Mouse (Mus musculus) urinary bladder, adult 2 months (tissue): ENCODE results near the gene Gm36176. TPM values are rescaled to one million over a fixed set of nuclear protein-coding genes. Genes with fewer than 3 reads are reported as not detected.
A peak's percentile ranks its signal among the peaks of the same experiment; 100 is the strongest.
"Not testable (repeated sequence)": the region's sequence is repeated elsewhere in the genome, so short reads cannot be mapped to it uniquely, and the experiment has no call there.

ENCODE experiments used
- DNase-seq: peaks from one replicate; pipeline ENCODE4 v3.0.0; 2022; ENCODE audit warnings: low spot score
- polyA plus RNA-seq: library from polyadenylated mRNA; depleted of rRNA; stranded (reverse); fragments of >200 nt; gene quantifications from 2 replicates; pipeline ENCODE4 v1.2.3, GENCODE M21; 2012; rRNA removed

The Gm36176 gene
- polyA plus RNA-seq, result not detected in 2 replicates

DNA sequence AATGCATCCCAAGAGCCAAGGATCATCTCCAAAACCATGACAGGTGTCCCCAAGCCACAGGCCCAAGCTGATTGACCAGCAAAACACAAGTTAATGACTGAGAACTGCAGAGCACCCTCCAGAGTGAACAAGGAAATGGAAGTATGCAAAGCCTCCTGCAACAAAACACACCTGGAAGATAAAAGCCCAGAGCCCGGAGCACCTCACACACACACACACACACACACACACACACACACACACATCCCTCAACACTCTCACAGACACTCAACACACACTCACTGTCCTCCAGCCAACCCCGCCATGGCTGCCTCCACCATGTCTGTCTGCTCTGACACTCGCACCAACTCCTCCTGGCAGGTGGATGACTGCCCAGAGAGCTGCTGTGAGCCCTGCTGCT, at the start of gene Gm36176:
Gene Gm36176, plus strand, starts transcription at position 301 of the 400 bp plus-strand sequence.
- DNase-seq, result no peak

DNA sequence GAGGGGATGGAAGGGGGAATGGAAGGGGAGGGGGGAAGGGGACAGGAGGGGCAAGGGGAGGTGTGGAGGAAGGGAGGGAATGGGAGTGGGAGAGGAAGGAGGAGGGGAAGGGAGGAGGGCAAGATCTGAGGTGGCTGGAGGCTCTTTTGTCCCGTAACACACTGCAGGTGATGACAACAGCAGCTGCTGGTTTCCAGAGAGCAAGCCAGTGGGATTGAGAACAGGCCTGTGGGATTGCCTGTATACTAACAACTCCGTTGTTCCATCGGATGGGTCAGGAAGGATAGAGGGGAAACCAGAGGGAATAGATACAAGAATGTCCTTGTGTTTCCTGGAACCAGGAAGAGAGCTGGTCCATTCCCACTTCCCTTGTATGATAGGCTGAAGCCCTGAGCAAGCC, 48.9 kb upstream of the Gm36176 start:
- DNase-seq, result no peak

DNA sequence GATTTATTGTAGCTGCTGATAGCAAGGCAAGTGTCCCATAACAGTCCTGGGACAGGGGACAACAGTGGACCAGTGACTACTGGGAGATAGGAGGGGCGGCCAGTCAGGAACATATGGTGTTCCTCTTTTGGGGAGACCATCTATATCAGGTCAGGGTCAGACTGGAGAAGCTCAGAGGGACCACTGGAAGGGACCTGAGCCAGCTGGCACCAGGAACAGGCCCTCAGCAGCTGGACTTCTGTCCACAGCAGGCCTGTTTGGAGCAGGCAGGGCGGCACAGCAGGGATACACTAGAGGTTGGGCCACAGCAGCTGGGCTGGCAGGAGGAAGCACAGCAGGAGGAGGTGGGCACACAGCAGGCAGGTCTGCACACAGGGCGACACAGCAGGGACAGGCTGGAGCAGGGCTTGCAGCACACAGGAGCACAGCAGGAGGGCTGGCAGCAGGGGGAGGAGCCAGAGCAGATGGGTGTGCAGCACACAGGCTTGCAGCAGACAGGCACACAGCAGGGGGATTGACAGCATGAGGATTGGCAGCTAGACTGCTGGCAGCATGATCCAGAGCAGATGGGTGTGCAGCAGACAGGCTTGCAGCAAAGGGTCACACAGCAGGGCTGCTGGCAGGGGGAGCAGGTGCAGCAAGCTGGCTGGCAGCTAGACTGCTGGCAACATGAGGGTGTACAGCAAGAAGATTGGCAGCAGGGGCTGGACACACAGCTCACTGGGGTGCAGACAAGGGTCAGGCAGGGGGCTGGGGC, 48.3 kb upstream of the Gm36176 start:
- not testable (repeated sequence) for DNase-seq

DNA sequence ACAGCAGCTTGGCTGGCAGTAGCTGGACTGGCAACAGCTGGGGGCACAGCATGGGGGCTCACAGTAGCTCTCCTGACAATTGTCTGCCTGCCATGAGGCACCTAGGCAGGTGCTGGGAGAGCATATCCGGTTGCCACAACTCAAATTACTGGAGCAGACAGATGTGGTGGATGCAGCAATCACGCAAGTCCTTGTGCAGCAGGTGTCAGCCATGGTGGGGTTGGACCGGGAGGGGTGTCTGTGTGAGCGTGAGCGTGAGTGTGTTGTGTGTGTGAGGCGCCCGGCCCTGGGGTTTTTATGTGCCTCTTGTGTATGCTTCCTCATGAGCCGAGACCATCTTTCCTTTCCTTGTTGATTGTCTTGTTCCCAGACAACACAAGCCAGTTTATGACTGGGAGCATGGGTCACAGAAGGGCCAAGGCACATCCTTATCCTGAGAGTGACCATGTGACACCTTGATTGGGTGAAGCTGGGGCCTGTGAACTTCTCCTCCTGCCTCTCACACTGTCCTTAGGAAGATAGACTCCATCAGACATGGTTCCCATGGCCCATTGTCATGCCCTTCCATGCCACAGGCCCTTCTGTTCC, 47.6 kb upstream of the Gm36176 start, which contains the start of gene Gm19668:
Gene Gm19668, minus strand, starts transcription at position 213 of the 588 bp plus-strand sequence.
- no peak for DNase-seq

DNA sequence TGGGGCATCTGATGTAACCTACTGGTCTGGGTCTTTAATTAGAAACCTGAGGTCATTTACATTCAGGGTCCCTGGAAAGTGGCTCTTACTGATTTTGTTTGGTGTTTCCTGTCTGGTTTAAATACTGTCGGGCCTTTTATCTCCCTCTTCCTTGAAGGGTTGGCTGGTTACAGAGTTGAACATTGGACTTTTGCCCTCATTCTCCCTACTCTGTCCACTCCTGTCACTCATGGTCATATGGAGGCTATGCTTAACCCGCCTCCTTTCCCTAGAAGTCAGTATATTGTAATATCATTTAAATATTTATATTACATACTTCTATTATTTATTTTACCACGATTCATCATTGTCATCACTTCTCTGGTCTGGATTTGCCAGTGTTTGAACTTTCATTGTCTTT, 42.5 kb upstream of the Gm36176 start:
- no peak for DNase-seq

DNA sequence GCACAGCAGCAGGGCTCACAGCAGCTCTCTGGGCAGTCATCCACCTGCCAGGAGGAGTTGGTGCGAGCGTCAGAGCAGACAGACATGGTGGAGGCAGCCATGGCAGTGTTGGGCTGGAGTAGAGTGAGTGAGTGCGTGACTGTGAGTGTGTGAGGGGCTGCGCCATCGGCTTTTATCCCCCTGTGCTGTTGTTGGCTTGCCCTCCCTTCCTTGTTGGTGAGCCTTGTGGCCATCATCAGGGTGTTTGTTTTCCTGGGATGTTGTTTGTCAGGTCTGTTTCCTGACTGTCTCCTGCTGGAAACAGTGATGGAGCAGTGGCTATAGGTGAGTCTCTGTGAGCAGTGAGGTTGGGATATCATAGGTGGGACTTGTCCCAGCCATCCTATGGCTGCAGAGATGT, 34.9 kb upstream of the Gm36176 start, which contains the start of gene Gm9507:
Gene Gm9507, minus strand, starts transcription at position 101 of the 400 bp plus-strand sequence.
- no peak for DNase-seq

DNA sequence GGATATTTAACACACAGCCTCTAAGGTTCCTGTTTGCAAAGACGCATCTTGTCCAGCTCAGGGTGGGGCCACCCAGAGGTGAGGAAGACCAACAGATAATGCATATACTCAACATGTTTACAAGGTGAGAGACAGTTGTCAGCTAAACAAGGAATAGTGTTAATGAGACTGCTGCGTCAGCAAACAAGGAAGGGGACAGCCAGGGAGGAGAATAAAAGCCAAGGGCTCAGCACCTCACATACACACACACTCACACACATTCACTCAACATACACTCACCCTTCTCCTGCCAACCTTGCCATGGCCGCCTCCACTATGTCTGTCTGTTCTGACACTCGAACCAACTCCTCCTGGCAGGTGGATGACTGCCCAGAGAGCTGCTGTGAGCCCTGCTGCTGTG, 32.2 kb upstream of the Gm36176 start, which contains the start of gene Gm2696:
Gene Gm2696, plus strand, starts transcription at position 301 of the 400 bp plus-strand sequence.
- no peak for DNase-seq

DNA sequence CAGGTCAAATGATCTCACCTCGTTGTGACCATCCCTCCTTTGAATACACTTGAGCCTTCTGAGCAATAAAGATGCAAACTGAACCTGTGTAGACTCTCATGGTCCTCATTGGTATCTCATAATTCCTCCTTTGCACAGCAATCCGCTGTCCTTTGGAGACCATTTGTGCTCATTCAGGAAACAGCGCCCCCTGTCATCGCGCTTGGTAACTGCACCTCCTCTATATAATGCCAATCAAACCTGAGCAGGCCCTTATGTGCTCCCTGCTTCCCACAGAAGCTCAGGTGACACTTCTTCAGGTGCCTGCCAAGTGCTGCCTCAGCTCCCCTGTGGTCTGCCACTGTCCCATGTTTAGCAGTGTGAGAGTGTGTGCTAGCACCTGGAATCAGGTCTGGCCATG, 31.1 kb upstream of the Gm36176 start:
- DNase-seq, result peak; percentile 18

DNA sequence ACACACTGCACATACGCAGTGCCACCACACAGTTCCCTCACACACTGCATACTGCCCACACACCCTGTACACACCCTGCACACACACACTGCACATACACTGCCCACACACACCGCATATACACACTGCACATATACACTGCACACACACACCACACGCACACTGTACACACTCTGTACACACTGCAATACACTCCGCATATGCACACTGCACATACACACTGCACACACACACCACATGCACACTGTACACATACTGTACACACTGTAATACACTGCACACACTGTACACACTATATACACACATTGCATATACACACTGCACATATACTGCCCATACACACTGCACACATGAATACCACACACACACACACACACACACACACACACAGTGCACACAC, 28.1 kb upstream of the Gm36176 start:
- DNase-seq, result no peak

DNA sequence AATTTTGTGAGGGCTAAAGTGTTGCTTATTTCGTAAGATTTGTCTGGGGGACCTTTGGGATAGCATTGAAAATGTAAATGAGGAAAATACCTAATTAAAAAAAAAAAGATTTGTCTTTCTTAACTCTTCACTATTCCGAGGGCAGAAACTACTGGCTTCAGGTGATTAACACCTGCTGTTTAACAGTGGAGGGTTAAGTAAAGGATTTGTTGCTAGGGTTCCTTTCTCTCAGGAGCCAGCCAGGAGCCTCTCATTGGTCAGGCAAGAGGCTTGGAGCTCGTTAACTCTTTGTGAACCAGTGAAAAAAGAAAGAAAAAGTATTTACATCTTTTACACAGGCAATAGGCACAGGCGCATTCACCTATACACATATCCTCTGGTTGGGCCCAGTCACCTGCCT, 27.4 kb upstream of the Gm36176 start:
- no peak for DNase-seq

DNA sequence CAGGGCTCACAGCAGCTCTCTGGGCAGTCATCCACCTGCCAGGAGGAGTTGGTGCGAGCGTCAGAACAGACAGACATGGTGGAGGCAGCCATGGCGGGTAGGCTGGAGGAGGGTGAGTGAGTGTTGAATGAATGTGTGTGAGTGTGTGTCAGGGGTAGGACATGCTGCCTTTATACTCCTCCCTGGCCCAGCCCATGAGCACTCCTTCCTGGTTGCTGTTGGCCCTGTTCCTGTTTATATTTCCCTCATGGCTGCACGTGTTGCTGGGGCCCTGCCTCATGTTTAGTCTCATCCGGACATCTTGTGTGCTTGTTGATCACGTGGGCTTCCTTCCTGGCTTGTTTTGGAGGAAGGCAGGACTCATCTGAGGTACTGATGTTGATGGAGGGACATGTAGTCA, 19.7 kb upstream of the Gm36176 start, which contains the start of gene Krtap10-4:
Gene Krtap10-4, minus strand, starts transcription at position 145 of the 400 bp plus-strand sequence.
- DNase-seq, result no peak

DNA sequence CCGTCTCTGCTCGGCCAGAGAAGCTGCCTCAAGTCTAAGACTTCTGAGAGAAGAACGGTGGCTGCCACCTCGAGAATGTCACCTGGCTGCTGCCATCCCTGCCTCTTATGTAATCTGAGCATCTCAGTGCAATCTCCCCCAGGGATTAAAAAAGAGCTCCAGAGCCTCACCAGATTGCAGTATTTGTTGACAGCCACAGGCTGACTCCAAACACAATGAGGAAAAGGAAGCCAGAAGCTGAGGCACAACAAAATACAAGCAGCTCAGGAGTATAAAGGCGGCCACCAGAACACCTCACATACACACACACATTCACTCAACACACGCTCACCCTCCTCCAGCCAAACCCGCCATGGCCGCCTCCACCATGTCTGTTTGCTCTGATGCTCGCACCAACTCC, 11.0 kb upstream of the Gm36176 start, which contains the start of gene Krtap10-10:
Gene Krtap10-10, plus strand, starts transcription at position 301 of the 400 bp plus-strand sequence.
- no peak for DNase-seq

DNA sequence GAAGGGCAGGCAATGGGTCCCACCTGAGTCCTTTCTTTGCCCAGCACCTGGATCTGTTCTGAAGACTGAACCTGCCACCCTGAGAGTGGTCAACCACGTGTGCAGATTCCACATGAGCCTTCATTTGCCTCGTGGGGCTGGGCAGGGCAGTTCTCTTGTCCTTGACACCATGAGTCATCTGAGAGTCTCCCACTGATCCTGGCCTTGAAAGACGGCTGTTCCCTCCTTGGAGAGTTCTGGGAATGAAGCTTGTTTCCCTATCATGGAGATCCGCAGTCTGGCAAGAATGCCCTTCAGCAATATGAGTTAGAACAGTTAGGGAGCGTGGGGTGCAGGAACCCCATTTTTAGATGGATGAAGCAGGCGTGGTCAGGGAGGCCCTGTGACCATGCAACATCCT, 7.6 kb upstream of the Gm36176 start:
- no peak for DNase-seq

DNA sequence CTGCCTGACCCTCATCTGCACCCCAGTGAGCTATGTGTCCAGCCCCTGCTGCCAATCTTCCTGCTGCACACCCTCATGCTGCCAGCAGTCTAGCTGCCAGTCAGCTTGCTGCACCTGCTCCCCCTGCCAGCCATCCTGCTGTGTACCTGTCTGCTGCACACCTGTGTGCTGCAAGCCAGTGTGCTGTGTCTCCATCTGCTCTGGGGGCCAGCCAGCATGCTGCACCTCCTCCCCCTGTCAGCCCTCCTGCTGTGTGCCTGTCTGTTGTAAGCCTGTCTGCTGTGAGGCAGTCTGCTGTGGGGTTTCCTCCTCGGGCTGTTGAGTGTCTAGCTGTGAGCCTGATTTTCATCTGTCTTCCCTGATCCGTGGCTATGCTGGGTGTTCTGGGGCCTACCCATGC, 358 bp downstream of the Gm36176 start:
- no peak for DNase-seq

DNA sequence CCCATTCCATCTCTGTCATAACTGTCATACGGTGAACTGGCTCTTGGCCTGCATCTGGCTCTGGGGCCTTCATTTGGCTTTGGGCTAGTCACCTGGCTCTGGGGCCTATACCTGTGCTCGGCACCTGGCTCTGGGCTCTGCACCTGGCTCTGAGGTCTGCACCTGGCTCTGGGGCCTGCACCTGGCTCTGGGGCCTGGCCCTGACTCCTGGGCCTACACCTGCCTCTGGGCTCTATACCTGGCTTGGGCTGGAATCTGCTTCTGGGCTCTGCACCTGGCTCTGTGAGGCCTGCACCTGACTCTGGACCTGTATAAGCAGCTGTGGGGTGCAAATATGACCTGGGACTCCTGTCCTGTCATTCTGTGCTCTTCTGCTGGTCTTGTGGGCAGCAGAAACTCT, 935 bp downstream of the Gm36176 start:
- DNase-seq, result no peak

DNA sequence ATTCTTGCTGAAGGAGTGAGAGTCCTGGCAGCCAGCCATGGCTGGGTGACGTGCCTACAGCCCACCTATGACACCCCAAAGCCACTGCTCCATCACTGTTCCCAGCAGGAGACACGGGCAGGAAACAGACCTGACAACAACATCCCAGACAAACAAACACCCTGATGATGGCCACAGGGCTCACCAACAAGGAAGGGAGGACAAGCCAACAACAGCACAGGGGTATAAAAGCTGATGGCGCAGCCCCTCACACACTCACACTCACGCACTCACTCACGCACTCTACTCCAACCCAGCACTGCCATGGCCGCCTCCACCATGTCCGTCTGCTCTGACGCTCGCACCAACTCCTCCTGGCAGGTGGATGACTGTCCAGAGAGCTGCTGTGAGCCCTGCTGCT, 6.0 kb downstream of the Gm36176 start, which contains the start of gene Gm10318:
Gene Gm10318, plus strand, starts transcription at position 301 of the 400 bp plus-strand sequence.
- no peak for DNase-seq

DNA sequence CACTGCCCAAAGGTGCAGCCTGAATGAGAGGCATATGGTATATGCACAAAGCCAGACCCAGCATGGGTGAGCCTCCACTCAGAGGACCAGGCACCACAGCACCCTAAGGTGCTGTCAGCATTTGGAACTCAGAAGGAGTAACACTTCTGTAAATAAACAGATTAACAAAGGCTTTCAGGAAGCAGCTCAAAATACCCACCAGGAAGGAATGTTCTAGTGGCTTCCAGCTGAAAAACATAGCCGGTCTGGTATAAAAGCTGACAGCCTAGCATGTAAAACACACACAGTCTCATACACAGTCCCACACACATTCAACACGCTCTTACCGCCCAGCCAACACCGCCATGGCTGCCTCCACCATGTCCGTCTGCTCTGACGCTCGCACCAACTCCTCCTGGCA, 15.1 kb downstream of the Gm36176 start, which contains the start of gene Gm3285:
Gene Gm3285, plus strand, starts transcription at position 301 of the 400 bp plus-strand sequence.
- no peak for DNase-seq

DNA sequence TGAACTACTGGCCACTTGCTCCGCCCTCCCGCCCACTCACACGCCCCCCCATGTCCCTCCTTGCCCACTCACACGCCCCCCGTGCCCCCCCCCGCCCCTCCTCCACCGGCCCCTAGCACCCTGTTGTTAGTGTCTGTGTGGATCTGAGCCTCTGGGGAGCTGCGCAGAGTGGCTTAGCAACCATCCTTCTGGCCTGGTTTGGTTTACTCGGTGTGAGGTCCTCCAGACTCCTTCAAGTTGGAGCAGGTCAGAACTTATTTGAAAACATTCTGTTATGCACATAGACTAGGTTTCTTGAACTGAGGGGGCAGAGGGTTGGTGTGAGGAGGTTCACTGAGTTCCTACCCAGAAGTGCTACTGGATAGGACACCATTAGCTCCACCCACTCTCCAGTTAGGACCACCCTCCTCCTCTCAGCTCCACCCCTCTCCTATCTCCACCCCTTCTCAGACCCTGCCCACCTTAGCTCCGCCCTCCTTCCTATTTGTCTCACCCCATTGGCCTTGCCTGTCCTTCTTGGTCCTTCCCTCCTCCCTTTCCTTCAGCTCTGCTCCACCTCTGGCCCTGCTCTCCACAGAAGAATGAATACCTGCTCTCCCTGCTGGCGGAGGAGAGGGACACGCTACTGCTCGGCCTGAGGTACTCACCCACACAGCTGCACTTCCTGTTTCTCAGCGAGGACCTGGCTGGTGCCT, 17.6 kb downstream of the Gm36176 start:
- DNase-seq, result peak; percentile 41

DNA sequence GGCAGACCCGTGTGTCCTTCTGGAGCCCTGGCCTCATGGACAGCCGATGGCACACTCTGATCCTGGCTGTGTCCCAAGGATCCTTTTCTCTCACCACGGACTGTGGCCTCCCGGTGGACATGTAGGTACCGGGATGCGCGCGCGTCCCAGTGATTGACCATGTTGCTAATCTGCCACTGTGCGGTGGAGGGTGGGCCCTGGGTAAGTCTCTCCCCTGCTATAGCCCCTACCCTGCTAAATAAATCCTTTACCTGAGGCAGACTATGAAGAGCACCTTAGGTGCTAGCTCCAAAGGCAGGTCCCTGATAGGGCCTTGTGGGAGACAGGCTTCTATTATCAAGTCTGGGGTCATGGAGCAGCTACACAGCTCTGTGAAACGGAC, 18.1 kb downstream of the Gm36176 start:
- no peak for DNase-seq

DNA sequence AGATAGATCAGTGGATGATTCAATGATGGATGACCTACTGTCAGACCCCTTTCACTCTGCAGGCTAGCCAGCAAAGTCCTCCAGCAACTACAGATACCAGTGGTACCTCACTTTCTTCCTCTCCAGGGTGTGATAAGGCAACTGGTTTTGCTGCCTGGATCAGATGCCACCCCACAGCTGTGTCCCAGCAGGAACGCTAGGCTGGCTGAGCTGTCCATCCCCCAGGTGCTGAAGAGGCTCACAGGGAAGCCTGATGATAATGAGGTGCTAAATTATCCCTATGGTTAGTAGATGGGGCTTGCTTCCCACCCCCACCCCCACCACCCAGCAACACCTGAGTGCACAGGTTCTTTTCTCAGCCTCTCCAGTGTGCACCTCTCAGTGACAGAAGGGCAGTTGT, 20.9 kb downstream of the Gm36176 start:
- DNase-seq, result no peak

DNA sequence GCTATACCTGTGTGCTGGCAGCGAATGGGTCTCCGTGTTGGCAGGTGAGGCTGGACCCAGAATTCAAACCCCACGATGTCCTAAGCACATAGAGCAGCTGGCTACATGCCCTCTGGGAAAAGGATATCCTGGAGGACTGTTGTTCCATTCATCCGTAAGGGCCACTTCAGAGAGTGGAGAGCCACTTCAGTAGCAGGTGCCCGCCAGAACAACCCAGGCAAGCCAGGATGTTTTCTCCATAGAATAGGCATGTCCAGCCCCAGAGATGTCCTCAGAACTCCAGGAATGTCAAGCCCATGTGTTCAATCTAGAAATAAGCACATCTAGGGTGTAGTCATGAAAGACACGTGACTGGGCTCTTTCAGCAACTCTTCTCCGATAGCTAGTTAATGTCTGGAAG, 23.0 kb downstream of the Gm36176 start:
- DNase-seq, result no peak

DNA sequence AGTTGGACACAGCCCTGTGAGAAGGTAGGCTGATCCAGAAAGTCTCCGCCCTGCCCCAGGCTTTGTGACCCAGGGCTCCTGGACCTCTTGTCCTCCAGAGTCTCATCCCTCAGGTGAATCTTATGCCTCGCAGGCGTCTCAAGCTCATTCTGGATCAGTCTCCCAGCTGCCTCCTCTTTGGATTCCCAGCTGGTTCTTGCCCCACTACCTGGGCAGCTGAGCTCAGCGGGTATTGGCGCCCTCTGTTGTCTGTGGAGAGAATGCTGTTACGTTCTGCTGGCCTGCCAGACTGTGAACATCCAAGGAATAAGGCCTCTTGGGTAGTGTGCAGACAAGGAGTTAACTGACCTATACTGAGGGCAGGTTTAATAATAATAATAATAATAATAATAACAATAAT, 32.4 kb downstream of the Gm36176 start:
- no peak for DNase-seq
